Mouse (Mus musculus): ENCODE measurements around the gene Rap1gds1.

- TF ChIP-seq POLR2A (IDR thresholded peaks at IDR 0.05; ENCODE audit: insufficient read length, low read depth) (no peak), E2F4 (IDR thresholded peaks at IDR 0.05; ENCODE audit: insufficient read depth) (no peak), POLR2AphosphoS2 (IDR thresholded peaks at IDR 0.05; ENCODE audit: insufficient read length, low read depth) (no peak), TCF3 (IDR thresholded peaks at IDR 0.05; ENCODE audit: insufficient read length, low read depth) (no peak), CEBPB (IDR thresholded peaks at IDR 0.05; ENCODE audit: insufficient read depth, poor library complexity, severe bottlenecking) (no peak), MAX (IDR thresholded peaks at IDR 0.05; ENCODE audit: low read depth) (no peak), USF1 (IDR thresholded peaks at IDR 0.05; ENCODE audit: low read depth) (no peak), TCF12 (IDR thresholded peaks at IDR 0.05; ENCODE audit: insufficient read depth, poor library complexity, severe bottlenecking) (no peak), MYOG (IDR thresholded peaks at IDR 0.05; ENCODE audit: control insufficient read depth in 1 of 3, insufficient read depth in 1 of 3, insufficient read length in 2 of 3, low read depth in 2 of 3) (peak in 1 of 3 experiments; percentile 17), MYOD1 (IDR thresholded peaks at IDR 0.05; ENCODE audit: control insufficient read depth in 1 of 3, insufficient read length in 2 of 3, low read depth in 2 of 3) (no peak), REST (IDR thresholded peaks at IDR 0.05; ENCODE audit: insufficient read depth, insufficient read length) (no peak), SRF (IDR thresholded peaks at IDR 0.05; ENCODE audit: control insufficient read depth, insufficient read length, low read depth) (no peak)
Observed at GRCm38 (mm10) chr3:138875936-138876335, 199.1 kb downstream of the Rap1gds1 start.

Measured in myocyte (in vitro differentiated cells).